In the genomic region with DNA sequence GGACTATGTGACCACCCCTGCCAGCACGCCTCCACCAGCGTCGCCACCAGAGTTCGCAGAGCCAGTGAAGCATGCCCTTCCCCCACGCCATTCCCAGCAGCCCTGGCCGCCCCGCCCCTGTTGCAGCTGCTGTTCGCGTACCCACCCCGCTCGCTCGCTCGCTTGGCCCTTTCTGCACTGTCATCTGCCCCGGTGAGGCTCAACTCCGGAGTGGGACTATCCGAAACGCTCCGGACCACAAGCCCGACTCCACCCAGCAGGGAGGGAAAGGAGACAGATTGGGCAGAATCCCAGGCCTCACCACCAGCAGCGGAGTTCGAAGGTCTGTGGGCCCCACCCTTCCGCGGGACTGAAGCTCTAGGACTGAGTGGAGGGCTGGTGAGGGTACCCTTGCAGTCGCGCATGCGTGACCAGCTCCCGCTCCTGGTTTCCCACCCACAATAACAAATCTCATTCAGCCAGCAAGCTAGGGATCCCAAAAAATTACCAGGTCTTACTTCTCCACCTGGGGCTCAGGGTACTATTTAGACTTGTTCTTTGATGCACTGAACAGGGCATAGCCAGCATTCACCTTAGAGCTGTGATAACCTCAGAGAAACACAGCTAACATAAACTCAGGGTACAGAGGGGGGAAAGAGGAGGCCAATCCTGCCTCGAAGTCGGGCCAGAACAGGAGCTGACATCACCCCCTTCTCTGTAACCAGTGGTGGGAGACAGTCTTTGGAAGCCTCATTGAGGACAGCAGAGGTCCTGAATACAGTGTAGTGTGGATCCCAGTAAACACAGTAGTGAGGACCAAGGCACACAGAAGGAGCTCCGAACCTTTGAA, we compare ENCODE assay signal across 8 mouse cellular contexts. TPM values are rescaled to one million over a fixed set of nuclear protein-coding genes. Genes with fewer than 3 reads are reported as not detected.
DNase-seq lines count a peak whose midpoint lies in the region; ATAC-seq and TF ChIP-seq lines count a peak whose summit lies in the region.

No protein-coding gene starts in this region.

- peak overlapping the region; percentile 9; the same call in 1 of the 2 replicates for H3K9ac ChIP-seq in ES-Bruce4 (ENCODE audit: low read depth, poor library complexity, severe bottlenecking)

- no peak overlapping the region for H3K27ac ChIP-seq in ES-Bruce4 (ENCODE audit: insufficient read depth, low read length)
- H3K27ac ChIP-seq in embryonic fibroblast, embryonic 13.5 days (ENCODE audit: insufficient read depth, low read length): no peak overlapping the region
- no peak overlapping the region for H3K27ac ChIP-seq in testis, adult 2 months (ENCODE audit: control insufficient read depth, insufficient read depth, low read depth, low read length)

- 0 out of 2 replicates have a peak, but pooled peaks have one; percentile 7 for TF ChIP-seq EP300 in ES-Bruce4 (IDR thresholded peaks at IDR 0.05; ENCODE audit: insufficient read depth, low read depth, low read length)

- no peaks in the 10 kb centered on the region for H3K36me3 ChIP-seq in ES-Bruce4 (ENCODE audit: control insufficient read depth, insufficient read depth, low read length, poor library complexity, severe bottlenecking)
- no peaks in the 10 kb centered on the region for H3K36me3 ChIP-seq in testis, adult 2 months (ENCODE audit: control insufficient read depth, insufficient read depth, low read length)

- no peak for TF ChIP-seq POLR2A in ES-Bruce4 (IDR thresholded peaks at IDR 0.05; ENCODE audit: insufficient read depth, low read length)
- TF ChIP-seq POLR2A in embryonic fibroblast, embryonic 13.5 days (IDR thresholded peaks at IDR 0.05; ENCODE audit: low read depth, low read length): peak; percentile 58
- TF ChIP-seq POLR2A in testis, adult 2 months (IDR thresholded peaks at IDR 0.05; ENCODE audit: control insufficient read depth, low read depth, low read length): no peak

- H3K27me3 ChIP-seq in ES-Bruce4 (ENCODE audit: control insufficient read depth, insufficient read depth, low read length, poor library complexity, severe bottlenecking): peaks cover 7% of the 10 kb centered on the region
- no peaks in the 10 kb centered on the region for H3K27me3 ChIP-seq in testis, adult 2 months (ENCODE audit: control insufficient read depth, insufficient read depth, low read length)

- peak overlapping the region; percentile 31 for H3K4me3 ChIP-seq in ES-Bruce4 (ENCODE audit: low read depth, low read length)
- H3K4me3 ChIP-seq in embryonic fibroblast, embryonic 13.5 days (ENCODE audit: insufficient read depth, low read length): peak overlapping the region; percentile 13; the same call in 1 of the 2 replicates
- peak overlapping the region; percentile 33 for H3K4me3 ChIP-seq in testis, adult 2 months (ENCODE audit: control insufficient read depth, low read depth, low read length)

- H3K4me1 ChIP-seq in ES-Bruce4 (ENCODE audit: control insufficient read depth, insufficient read depth, low read length): no peaks in the 10 kb centered on the region
- H3K4me1 ChIP-seq in embryonic fibroblast, embryonic 13.5 days (ENCODE audit: control insufficient read depth, insufficient read depth, low read length): no peaks in the 10 kb centered on the region
- peaks cover 12% of the 10 kb centered on the region for H3K4me1 ChIP-seq in testis, adult 2 months (ENCODE audit: control insufficient read depth, insufficient read depth, low read length)

- no peaks in the 10 kb centered on the region for H3K9me3 ChIP-seq in ES-Bruce4 (replicated peaks; ENCODE audit: control insufficient read depth, insufficient read depth, low read length, poor library complexity, severe bottlenecking)

- intact Hi-C loops in heart, postnatal 10 days (cut with DNase I): no loop called here

- peak; percentile 58 for ATAC-seq in megakaryocyte-erythroid progenitor cell, adult 5-6 weeks (replicated peaks; ENCODE audit: low FRiP score, low TSS enrichment, poor library complexity, severe bottlenecking)

- TF ChIP-seq CTCF in ES-Bruce4 (IDR thresholded peaks at IDR 0.05; ENCODE audit: low read depth, low read length): no peak
- no peak for TF ChIP-seq CTCF in embryonic fibroblast, embryonic 13.5 days (IDR thresholded peaks at IDR 0.05; ENCODE audit: borderline replicate concordance, insufficient read depth, low read length)
- no peak for TF ChIP-seq CTCF in testis, adult 2 months (IDR thresholded peaks at IDR 0.05; ENCODE audit: control insufficient read depth, insufficient read depth, insufficient replicate concordance, low read depth, low read length)

- DNase-seq in B cell, adult 2 months: peak; percentile 30 to 32
- DNase-seq in heart, postnatal 10 days: peak; percentile 70 to 76
- peak; percentile 73 to 78 for DNase-seq in kidney, postnatal 4 days
- DNase-seq in spleen, adult 12 weeks (ENCODE audit: low spot score): no peak

RNA-seq across cellular contexts. Expression of gene Nol3, which starts 0.6 kb away (rescaled TPM):
- polyA plus RNA-seq in ES-Bruce4 (2011; ENCODE audit: insufficient read depth, insufficient read length, low read depth, missing spikeins): 0.94 and 1.4 TPM in 2 replicates
- polyA plus RNA-seq in embryonic fibroblast, embryonic 13.5 days (2011; ENCODE audit: insufficient read length, low read depth, missing spikeins): 3.0 and 3.4 TPM in 2 replicates
- 10 to 100 TPM; 14.7 to 16.2 TPM for total RNA-seq in heart, postnatal 10 days (2021)
- total RNA-seq in megakaryocyte-erythroid progenitor cell, adult 5-6 weeks (2014; fragmentation: Nextera tagmentation): 0.49 TPM in 1 of 2 replicates, not detected in the other
- total RNA-seq in megakaryocyte-erythroid progenitor cell, adult 5-6 weeks (2017): 0.04 TPM in 1 of 2 replicates, not detected in the other
- polyA plus RNA-seq in testis, adult 2 months (2012; rRNA removed): 0.09 and 0.11 TPM in 2 replicates

RNA-seq across cellular contexts. Expression of gene Hsf4, which starts 6.9 kb away (rescaled TPM):
- polyA plus RNA-seq in ES-Bruce4 (2011; ENCODE audit: insufficient read depth, insufficient read length, low read depth, missing spikeins): 1.1 and 1.4 TPM in 2 replicates
- 1.2 and 1.7 TPM in 2 replicates for polyA plus RNA-seq in embryonic fibroblast, embryonic 13.5 days (2011; ENCODE audit: insufficient read length, low read depth, missing spikeins)
- under 1 TPM; 0.84 to 0.94 TPM for total RNA-seq in heart, postnatal 10 days (2021)
- not detected in 2 replicates for total RNA-seq in megakaryocyte-erythroid progenitor cell, adult 5-6 weeks (2014; fragmentation: Nextera tagmentation)
- total RNA-seq in megakaryocyte-erythroid progenitor cell, adult 5-6 weeks (2017): not detected in 2 replicates
- 0.09 and 0.20 TPM in 2 replicates for polyA plus RNA-seq in testis, adult 2 months (2012; rRNA removed)

RNA-seq across cellular contexts. Expression of gene Fbxl8, which starts 12.1 kb away (rescaled TPM):
- polyA plus RNA-seq in ES-Bruce4 (2011; ENCODE audit: insufficient read depth, insufficient read length, low read depth, missing spikeins): 1.5 and 1.9 TPM in 2 replicates
- 3.9 and 4.3 TPM in 2 replicates for polyA plus RNA-seq in embryonic fibroblast, embryonic 13.5 days (2011; ENCODE audit: insufficient read length, low read depth, missing spikeins)
- 1 to 10 TPM; 2.8 to 4.1 TPM for total RNA-seq in heart, postnatal 10 days (2021)
- 2.4 and 2.7 TPM in 2 replicates for total RNA-seq in megakaryocyte-erythroid progenitor cell, adult 5-6 weeks (2014; fragmentation: Nextera tagmentation)
- total RNA-seq in megakaryocyte-erythroid progenitor cell, adult 5-6 weeks (2017): 1.7 and 1.9 TPM in 2 replicates
- 0.51 and 0.55 TPM in 2 replicates for polyA plus RNA-seq in testis, adult 2 months (2012; rRNA removed)

RNA-seq across cellular contexts. Expression of gene Tradd, which starts 12.1 kb away (rescaled TPM):
- 4.7 and 5.6 TPM in 2 replicates for polyA plus RNA-seq in ES-Bruce4 (2011; ENCODE audit: insufficient read depth, insufficient read length, low read depth, missing spikeins)
- 12.5 and 15.0 TPM in 2 replicates for polyA plus RNA-seq in embryonic fibroblast, embryonic 13.5 days (2011; ENCODE audit: insufficient read length, low read depth, missing spikeins)
- total RNA-seq in heart, postnatal 10 days (2021): 1 to 10 TPM; 9.1 to 9.7 TPM
- 10.1 and 18.1 TPM in 2 replicates for total RNA-seq in megakaryocyte-erythroid progenitor cell, adult 5-6 weeks (2014; fragmentation: Nextera tagmentation)
- 14.0 and 15.0 TPM in 2 replicates for total RNA-seq in megakaryocyte-erythroid progenitor cell, adult 5-6 weeks (2017)
- polyA plus RNA-seq in testis, adult 2 months (2012; rRNA removed): 2.4 TPM in 2 replicates

RNA-seq across cellular contexts. Expression of gene 4931428F04Rik, which starts 13.2 kb away (rescaled TPM):
- 8.2 and 9.4 TPM in 2 replicates for polyA plus RNA-seq in ES-Bruce4 (2011; ENCODE audit: insufficient read depth, insufficient read length, low read depth, missing spikeins)
- 5.2 and 6.2 TPM in 2 replicates for polyA plus RNA-seq in embryonic fibroblast, embryonic 13.5 days (2011; ENCODE audit: insufficient read length, low read depth, missing spikeins)
- total RNA-seq in heart, postnatal 10 days (2021): 1 to 10 TPM; 2.8 to 6.3 TPM
- total RNA-seq in megakaryocyte-erythroid progenitor cell, adult 5-6 weeks (2014; fragmentation: Nextera tagmentation): 3.2 and 4.9 TPM in 2 replicates
- 0.42 and 5.5 TPM in 2 replicates for total RNA-seq in megakaryocyte-erythroid progenitor cell, adult 5-6 weeks (2017)
- 78.2 and 90.9 TPM in 2 replicates for polyA plus RNA-seq in testis, adult 2 months (2012; rRNA removed)
